Mouse (Mus musculus) stomach, embryonic 14.5 days (tissue): ENCODE results near the gene Susd2. TPM values are rescaled to one million over a fixed set of nuclear protein-coding genes. Genes with fewer than 3 reads are reported as not detected.

Source experiments
- ATAC-seq: fragments of 200-750 bp; cut with Nextera tagmentation; 2 replicates; pipeline ENCODE4 v1.8.0; 2017; ENCODE audit warnings: low read depth, moderate TSS enrichment; ENCODE audit not compliant: insufficient number of reproducible peaks, insufficient read depth, low FRiP score
- H3K27ac ChIP-seq: fragments of 300-500 bp; sonication (generic); 2 replicates; pipeline ENCODE4 v1.5.1; 2014; ENCODE audit warnings: mild to moderate bottlenecking, low read length, moderate library complexity, mixed read lengths
- H3K27me3 ChIP-seq: fragments of 300-500 bp; sonication (generic); 2 replicates; pipeline ENCODE4 v1.6.1; 2014; ENCODE audit warnings: low read length, control low read depth, mixed read lengths; ENCODE audit not compliant: control insufficient read depth, insufficient read depth
- H3K36me3 ChIP-seq: fragments of 300-500 bp; sonication (generic); 2 replicates; pipeline ENCODE4 v1.6.1; 2014; ENCODE audit warnings: mild to moderate bottlenecking, control low read depth, low read length, moderate library complexity, mixed read lengths; ENCODE audit not compliant: control insufficient read depth, insufficient read depth
- H3K4me1 ChIP-seq: fragments of 300-500 bp; sonication (generic); 2 replicates; pipeline ENCODE4 v1.6.1; 2014; ENCODE audit warnings: low read length, control low read depth, mixed read lengths; ENCODE audit not compliant: control insufficient read depth, insufficient read depth
- H3K4me2 ChIP-seq: fragments of 300-500 bp; sonication (generic); replicated peaks from 2 replicates; pipeline ENCODE4 v1.6.1; 2014; ENCODE audit warnings: low read depth, low read length, control low read depth
- H3K4me3 ChIP-seq: fragments of 300-500 bp; sonication (generic); 2 replicates; pipeline ENCODE4 v1.5.1; 2014; ENCODE audit warnings: low read depth, low read length, control low read depth
- H3K9ac ChIP-seq: fragments of 300-500 bp; sonication (generic); replicated peaks from 2 replicates; pipeline ENCODE4 v1.6.1; 2014; ENCODE audit warnings: low read depth, mild to moderate bottlenecking, control low read depth, low read length, moderate library complexity, mixed read lengths
- H3K9me3 ChIP-seq: fragments of 300-500 bp; sonication (generic); 2 replicates; pipeline ENCODE4 v1.6.1; 2016; ENCODE audit warnings: low read depth, low read length, control low read depth; ENCODE audit not compliant: control insufficient read depth
- WGBS: fragments of 180-500 bp; shearing (Covaris S2); extraction: QIAGEN DNeasy Blood & Tissue Kit; methylation state at CpG from one replicate; pipeline ENCODE4 v1.1.7; 2014; 5-methylcytosine and 5-hydroxymethylcytosine counted together
- polyA plus RNA-seq: library from polyadenylated mRNA; unstranded; fragments of >200 nt; fragmentation: Nextera tagmentation; extraction: Ambion mirVana; gene quantifications from 2 replicates; pipeline ENCODE4 v1.2.1, GENCODE M21; 2014

Susd2 gene
- polyA plus RNA-seq, result 8.3 and 10.2 TPM in 2 replicates

GRCm38 (mm10) chr10:75643741-75644343 is at the start of gene Susd2:
Gene Susd2, minus strand, starts transcription at chr10:75644008.
- Histone ChIP-seq H3K9ac (no peak within 1 kb of the TSS), H3K4me3 (no peak within 1 kb of the TSS), H3K4me2 (peak within 1 kb of the TSS; percentile 13; the same call in 1 of the 2 replicates), H3K4me1 (0 out of 2 replicates have a peak, but pooled peaks cover 10% of the 10 kb centered on the region), H3K9me3 (no peaks in the 10 kb centered on the region), H3K27me3 (no peaks in the 10 kb centered on the region), H3K27ac (no peak within 1 kb of the TSS), H3K36me3 (peaks cover 13% of the 10 kb centered on the region; the same call in 1 of the 2 replicates)
- 3% methylated on average over 11 of the region's 11 CpGs for WGBS
- peak; percentile 79 for ATAC-seq

GRCm38 (mm10) chr10:75688598-75688997 is 44.8 kb upstream of the Susd2 start:
- 88% methylated on average over 2 of the region's 2 CpGs for WGBS
- no peak overlapping the region for H3K27ac ChIP-seq

GRCm38 (mm10) chr10:75686724-75687123 is 42.9 kb upstream of the Susd2 start:
- Histone ChIP-seq H3K9ac (no peak overlapping the region), H3K4me1 (no peaks in the 10 kb centered on the region), H3K27me3 (no peaks in the 10 kb centered on the region), H3K27ac (no peak overlapping the region), H3K9me3 (no peaks in the 10 kb centered on the region), H3K4me2 (no peak overlapping the region), H3K4me3 (no peak overlapping the region), H3K36me3 (peaks cover 13% of the 10 kb centered on the region)
- 84% methylated on average over 4 of the region's 4 CpGs for WGBS
- ATAC-seq, result no peak

More at GRCm38 (mm10) chr10:75688598-75688997, 44.8 kb upstream of the Susd2 start:
- no peak for ATAC-seq
- no peaks in the 10 kb centered on the region for H3K9me3 ChIP-seq
- H3K4me2 ChIP-seq, result no peak overlapping the region
- H3K4me1 ChIP-seq, result no peaks in the 10 kb centered on the region
- no peak overlapping the region for H3K4me3 ChIP-seq
- no peaks in the 10 kb centered on the region for H3K27me3 ChIP-seq
- H3K36me3 ChIP-seq, result peaks cover 14% of the 10 kb centered on the region
- no peak overlapping the region for H3K9ac ChIP-seq

DNA sequence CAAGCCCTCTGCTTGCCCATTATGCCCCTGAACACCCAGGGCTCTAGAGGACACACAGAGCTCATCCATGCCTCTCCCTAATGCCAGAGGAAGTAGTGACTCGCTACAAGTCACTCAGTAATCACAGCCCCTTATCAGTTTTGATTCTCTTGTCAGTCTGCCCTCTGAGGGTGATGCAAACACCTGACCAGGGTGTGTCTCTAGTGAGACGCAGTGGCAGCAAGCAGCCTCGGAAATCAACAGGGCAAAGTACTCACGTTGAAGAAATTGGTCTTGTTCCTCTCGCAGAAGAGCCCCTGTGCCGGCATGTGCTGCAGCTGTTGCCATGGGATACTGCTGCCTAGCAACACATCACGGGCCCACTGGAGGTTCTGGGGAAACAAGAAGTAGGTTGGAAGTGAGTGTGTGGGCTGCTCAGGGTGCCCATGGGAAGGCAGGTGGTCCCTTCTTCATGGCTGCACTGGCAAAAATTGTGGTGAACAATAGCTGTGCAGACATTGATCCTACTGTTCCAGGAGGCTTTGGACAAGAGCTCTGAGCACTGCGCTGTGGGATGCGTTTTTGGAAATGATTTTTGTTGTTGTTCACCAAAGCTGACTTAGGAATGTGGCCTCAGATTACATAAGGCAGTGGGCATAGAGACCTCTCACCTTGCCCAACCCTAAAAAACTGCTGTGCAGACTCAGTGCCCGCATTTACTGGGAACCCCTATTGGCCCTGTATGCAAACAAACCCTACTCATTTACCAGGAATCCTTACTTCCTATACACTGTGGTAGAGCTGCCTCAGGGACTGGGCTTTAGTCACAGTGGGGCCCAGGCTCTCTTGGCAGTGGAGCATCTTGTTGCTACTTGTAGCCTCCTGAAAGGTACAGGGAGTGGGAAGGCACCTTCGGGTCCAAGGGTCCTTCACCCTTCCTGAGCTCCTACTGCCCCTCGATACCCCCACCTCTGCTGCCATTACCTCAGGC is 40.5 kb upstream of the Susd2 start:
- 58% methylated on average over 12 of the region's 12 CpGs for WGBS

GRCm38 (mm10) chr10:75680574-75681001 is 36.8 kb upstream of the Susd2 start:
- no peaks in the 10 kb centered on the region for H3K27me3 ChIP-seq
- H3K4me1 ChIP-seq, result peaks cover 21% of the 10 kb centered on the region; the same call in 1 of the 2 replicates
- no peak overlapping the region for H3K4me3 ChIP-seq
- H3K4me2 ChIP-seq, result no peak overlapping the region
- H3K36me3 ChIP-seq, result peaks cover 7% of the 10 kb centered on the region
- no peak overlapping the region for H3K27ac ChIP-seq
- ATAC-seq, result no peak
- H3K9me3 ChIP-seq, result no peaks in the 10 kb centered on the region
- WGBS, result 96% methylated on average over 10 of the region's 10 CpGs
- no peak overlapping the region for H3K9ac ChIP-seq

More for the DNA sequence above, 40.5 kb upstream of the Susd2 start:
- Histone ChIP-seq H3K9me3 (no peaks in the 10 kb centered on the region), H3K27ac (no peak overlapping the region), H3K4me3 (no peak overlapping the region), H3K36me3 (peaks cover 9% of the 10 kb centered on the region), H3K27me3 (no peaks in the 10 kb centered on the region), H3K9ac (no peak overlapping the region), H3K4me1 (no peaks in the 10 kb centered on the region), H3K4me2 (no peak overlapping the region)
- ATAC-seq, result no peak

- no peak overlapping the region for H3K27ac ChIP-seq
- no peak overlapping the region for H3K4me2 ChIP-seq
- no peaks in the 10 kb centered on the region for H3K27me3 ChIP-seq
- H3K9ac ChIP-seq, result no peak overlapping the region
- no peak overlapping the region for H3K4me3 ChIP-seq
- no peak for ATAC-seq
- no peaks in the 10 kb centered on the region for H3K9me3 ChIP-seq
- H3K36me3 ChIP-seq, result peaks cover 7% of the 10 kb centered on the region
- H3K4me1 ChIP-seq, result peaks cover 21% of the 10 kb centered on the region; the same call in 1 of the 2 replicates
- 73% methylated on average over 6 of the region's 6 CpGs for WGBS
Observed at GRCm38 (mm10) chr10:75679204-75679603, 35.4 kb upstream of the Susd2 start.

GRCm38 (mm10) chr10:75677989-75678388 is 34.2 kb upstream of the Susd2 start:
- H3K27me3 ChIP-seq, result no peaks in the 10 kb centered on the region
- peaks cover 21% of the 10 kb centered on the region; the same call in 1 of the 2 replicates for H3K4me1 ChIP-seq
- no peak overlapping the region for H3K4me2 ChIP-seq
- H3K9me3 ChIP-seq, result no peaks in the 10 kb centered on the region
- H3K9ac ChIP-seq, result no peak overlapping the region
- H3K36me3 ChIP-seq, result peaks cover 3% of the 10 kb centered on the region
- 75% methylated on average over 5 of the region's 5 CpGs for WGBS
- no peak overlapping the region for H3K4me3 ChIP-seq
- H3K27ac ChIP-seq, result no peak overlapping the region
- ATAC-seq, result no peak

DNA sequence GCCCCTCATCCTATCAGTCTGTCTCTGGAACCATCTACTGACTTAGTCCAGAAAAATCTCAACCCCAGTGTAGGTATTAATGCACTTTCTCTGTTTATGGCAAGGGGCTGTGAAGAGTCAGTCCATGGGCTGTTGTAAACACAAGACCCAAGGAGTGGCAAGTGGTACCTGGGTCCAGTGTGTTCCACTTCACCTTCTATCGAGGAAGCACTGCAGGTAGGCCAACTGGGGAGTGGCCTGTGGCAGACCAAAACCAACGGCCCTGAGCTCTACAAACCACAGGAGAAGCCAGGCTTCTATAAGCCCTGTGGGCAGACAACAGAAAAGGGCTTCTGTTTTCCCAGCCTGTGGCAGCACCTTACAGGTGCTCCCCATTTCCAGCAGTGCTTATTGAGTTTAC is 33.8 kb upstream of the Susd2 start:
- no peaks in the 10 kb centered on the region for H3K9me3 ChIP-seq
- H3K9ac ChIP-seq, result no peak overlapping the region
- H3K27ac ChIP-seq, result peak overlapping the region; percentile 74; the same call in 1 of the 2 replicates
- no peak overlapping the region for H3K4me3 ChIP-seq
- ATAC-seq, result no peak
- WGBS, result 83% methylated on average over 2 of the region's 2 CpGs
- no peak overlapping the region for H3K4me2 ChIP-seq
- peaks cover 3% of the 10 kb centered on the region for H3K36me3 ChIP-seq
- H3K4me1 ChIP-seq, result peaks cover 21% of the 10 kb centered on the region; the same call in 1 of the 2 replicates
- no peaks in the 10 kb centered on the region for H3K27me3 ChIP-seq
